Mouse (Mus musculus): Measurements from ENCODE around the gene Ccdc80. TPM values are rescaled to one million over a fixed set of nuclear protein-coding genes. Genes with fewer than 3 reads are reported as not detected.
A peak's percentile ranks its signal among the peaks of the same experiment; 100 is the strongest.

Ccdc80 gene
- polyA plus RNA-seq, 1 experiment from 2014 or later = 23.3 TPM

GRCm38 (mm10) chr16:45118760-45119159, 25.6 kb downstream of the Ccdc80 start:
- Histone ChIP-seq H3K27ac (replicated peaks) (no peak overlapping the region), H3K27me3 (replicated peaks) (no peaks in the 10 kb centered on the region)

GRCm38 (mm10) chr16:45120844-45121425, 27.7 kb downstream of the Ccdc80 start:
- no peaks in the 10 kb centered on the region for H3K9me3 ChIP-seq (replicated peaks)
- peak; percentile 55; the same call in 1 of the 2 replicates for ATAC-seq (ENCODE audit: low FRiP score)
- H3K36me3 ChIP-seq = no peaks in the 10 kb centered on the region
- no peak overlapping the region for H3K4me3 ChIP-seq (replicated peaks)
- H3K4me2 ChIP-seq = no peak overlapping the region
- peak overlapping the region; percentile 10; the same call in 1 of the 2 replicates for H3K27ac ChIP-seq (replicated peaks)
- 59% methylated on average over 5 of the region's 5 CpGs for WGBS
- 0 out of 2 replicates have a peak, but pooled peaks cover 4% of the 10 kb centered on the region for H3K4me1 ChIP-seq
- no peak overlapping the region for H3K9ac ChIP-seq (replicated peaks)
- H3K27me3 ChIP-seq (replicated peaks) = no peaks in the 10 kb centered on the region

More at GRCm38 (mm10) chr16:45118760-45119159, 25.6 kb downstream of the Ccdc80 start:
- H3K36me3 ChIP-seq = no peaks in the 10 kb centered on the region
- H3K4me1 ChIP-seq = 0 out of 2 replicates have a peak, but pooled peaks cover 4% of the 10 kb centered on the region
- no peak overlapping the region for H3K9ac ChIP-seq (replicated peaks)
- H3K4me3 ChIP-seq (replicated peaks) = no peak overlapping the region
- ATAC-seq (ENCODE audit: low FRiP score) = no peak
- H3K9me3 ChIP-seq (replicated peaks) = no peaks in the 10 kb centered on the region
- WGBS = 78% methylated on average over 3 of the region's 3 CpGs
- no peak overlapping the region for H3K4me2 ChIP-seq

GRCm38 (mm10) chr16:45122571-45122970, 29.4 kb downstream of the Ccdc80 start:
- no peak overlapping the region for H3K4me2 ChIP-seq
- WGBS = 73% methylated on average over 5 of the region's 5 CpGs
- H3K27ac ChIP-seq (replicated peaks) = no peak overlapping the region
- no peak for ATAC-seq (ENCODE audit: low FRiP score)
- H3K9me3 ChIP-seq (replicated peaks) = no peaks in the 10 kb centered on the region
- no peaks in the 10 kb centered on the region for H3K36me3 ChIP-seq
- H3K27me3 ChIP-seq (replicated peaks) = no peaks in the 10 kb centered on the region
- H3K4me3 ChIP-seq (replicated peaks) = no peak overlapping the region
- H3K9ac ChIP-seq (replicated peaks) = no peak overlapping the region
- 0 out of 2 replicates have a peak, but pooled peaks cover 4% of the 10 kb centered on the region for H3K4me1 ChIP-seq

- Histone ChIP-seq H3K27me3 (replicated peaks) (no peaks in the 10 kb centered on the region), H3K4me1 (0 out of 2 replicates have a peak, but pooled peaks cover 4% of the 10 kb centered on the region), H3K4me2 (no peak overlapping the region), H3K9me3 (replicated peaks) (no peaks in the 10 kb centered on the region), H3K4me3 (replicated peaks) (no peak overlapping the region), H3K27ac (replicated peaks) (no peak overlapping the region), H3K36me3 (no peaks in the 10 kb centered on the region), H3K9ac (replicated peaks) (no peak overlapping the region)
- ATAC-seq (ENCODE audit: low FRiP score) = no peak
- 79% methylated on average over 9 of the region's 9 CpGs for WGBS
These were observed 31.3 kb downstream of the Ccdc80 start for GRCm38 (mm10) chr16:45124230-45125203.

GRCm38 (mm10) chr16:45127936-45128710, 34.9 kb downstream of the Ccdc80 start:
- Histone ChIP-seq H3K9me3 (replicated peaks) (no peaks in the 10 kb centered on the region), H3K4me1 (no peaks in the 10 kb centered on the region), H3K27ac (replicated peaks) (no peak overlapping the region), H3K27me3 (replicated peaks) (no peaks in the 10 kb centered on the region), H3K9ac (replicated peaks) (no peak overlapping the region), H3K4me2 (no peak overlapping the region), H3K4me3 (replicated peaks) (no peak overlapping the region), H3K36me3 (no peaks in the 10 kb centered on the region)
- WGBS = 85% methylated on average over 2 of the region's 2 CpGs
- ATAC-seq (ENCODE audit: low FRiP score) = no peak

GRCm38 (mm10) chr16:45141711-45142110, 48.5 kb downstream of the Ccdc80 start:
- 98% methylated on average over 5 of the region's 5 CpGs for WGBS
- Histone ChIP-seq H3K27me3 (replicated peaks) (no peaks in the 10 kb centered on the region), H3K4me2 (no peak overlapping the region), H3K9ac (replicated peaks) (no peak overlapping the region), H3K9me3 (replicated peaks) (no peaks in the 10 kb centered on the region), H3K36me3 (peaks cover 66% of the 10 kb centered on the region), H3K4me1 (no peaks in the 10 kb centered on the region), H3K4me3 (replicated peaks) (no peak overlapping the region), H3K27ac (replicated peaks) (no peak overlapping the region)
- ATAC-seq (ENCODE audit: low FRiP score) = no peak

- Histone ChIP-seq H3K27ac (replicated peaks) (no peak overlapping the region), H3K36me3 (peaks cover 71% of the 10 kb centered on the region), H3K9ac (replicated peaks) (no peak overlapping the region), H3K4me3 (replicated peaks) (no peak overlapping the region), H3K9me3 (replicated peaks) (no peaks in the 10 kb centered on the region), H3K27me3 (replicated peaks) (no peaks in the 10 kb centered on the region), H3K4me1 (no peaks in the 10 kb centered on the region), H3K4me2 (no peak overlapping the region)
- ATAC-seq (ENCODE audit: low FRiP score) = no peak
- WGBS = 94% methylated on average over 5 of the region's 5 CpGs
These were observed 49.4 kb downstream of the Ccdc80 start for GRCm38 (mm10) chr16:45142565-45142964.

- Histone ChIP-seq H3K4me3 (replicated peaks) (no peak overlapping the region), H3K9ac (replicated peaks) (no peak overlapping the region), H3K27me3 (replicated peaks) (no peaks in the 10 kb centered on the region), H3K4me1 (no peaks in the 10 kb centered on the region), H3K4me2 (no peak overlapping the region), H3K27ac (replicated peaks) (no peak overlapping the region), H3K9me3 (replicated peaks) (no peaks in the 10 kb centered on the region), H3K36me3 (peaks cover 72% of the 10 kb centered on the region)
- no peak for ATAC-seq (ENCODE audit: low FRiP score)
- 93% methylated on average over 6 of the region's 6 CpGs for WGBS
These were observed 51.9 kb downstream of the Ccdc80 start for GRCm38 (mm10) chr16:45145119-45145518.

GRCm38 (mm10) chr16:45148488-45149082, 55.4 kb downstream of the Ccdc80 start:
- 93% methylated on average over 10 of the region's 10 CpGs for WGBS

GRCm38 (mm10) chr16:45154741-45155250, 61.6 kb downstream of the Ccdc80 start:
- ATAC-seq (ENCODE audit: low FRiP score) = no peak
- H3K9ac ChIP-seq (replicated peaks) = no peak overlapping the region
- WGBS = 91% methylated on average over 3 of the region's 3 CpGs
- no peak overlapping the region for H3K27ac ChIP-seq (replicated peaks)
- H3K27me3 ChIP-seq (replicated peaks) = no peaks in the 10 kb centered on the region
- H3K4me1 ChIP-seq = peaks cover 17% of the 10 kb centered on the region
- H3K36me3 ChIP-seq = peaks cover 36% of the 10 kb centered on the region
- H3K4me3 ChIP-seq (replicated peaks) = no peak overlapping the region
- H3K9me3 ChIP-seq (replicated peaks) = no peaks in the 10 kb centered on the region
- H3K4me2 ChIP-seq = no peak overlapping the region

More at GRCm38 (mm10) chr16:45148488-45149082, 55.4 kb downstream of the Ccdc80 start:
- no peaks in the 10 kb centered on the region for H3K9me3 ChIP-seq (replicated peaks)
- ATAC-seq (ENCODE audit: low FRiP score) = no peak
- no peaks in the 10 kb centered on the region for H3K27me3 ChIP-seq (replicated peaks)
- no peak overlapping the region for H3K4me3 ChIP-seq (replicated peaks)
- no peak overlapping the region for H3K4me2 ChIP-seq
- H3K4me1 ChIP-seq = no peaks in the 10 kb centered on the region
- no peak overlapping the region for H3K9ac ChIP-seq (replicated peaks)
- no peak overlapping the region for H3K27ac ChIP-seq (replicated peaks)
- H3K36me3 ChIP-seq = peaks cover 67% of the 10 kb centered on the region

GRCm38 (mm10) chr16:45158136-45158521, 64.9 kb downstream of the Ccdc80 start:
- Histone ChIP-seq H3K4me1 (peaks cover 29% of the 10 kb centered on the region), H3K27me3 (replicated peaks) (no peaks in the 10 kb centered on the region), H3K27ac (replicated peaks) (peak overlapping the region; percentile 93), H3K4me2 (peak overlapping the region; percentile 82), H3K4me3 (replicated peaks) (peak overlapping the region; percentile 81), H3K9me3 (replicated peaks) (no peaks in the 10 kb centered on the region), H3K36me3 (peaks cover 14% of the 10 kb centered on the region; the same call in 1 of the 2 replicates), H3K9ac (replicated peaks) (peak overlapping the region; percentile 79)
- ATAC-seq (ENCODE audit: low FRiP score) = peak; percentile 89
- under 1% methylated on average over 20 of the region's 20 CpGs for WGBS

All from neural tube, embryonic 15.5 days (tissue).